11 mouse cellular contexts compared by ENCODE assay signal in the genomic region with DNA sequence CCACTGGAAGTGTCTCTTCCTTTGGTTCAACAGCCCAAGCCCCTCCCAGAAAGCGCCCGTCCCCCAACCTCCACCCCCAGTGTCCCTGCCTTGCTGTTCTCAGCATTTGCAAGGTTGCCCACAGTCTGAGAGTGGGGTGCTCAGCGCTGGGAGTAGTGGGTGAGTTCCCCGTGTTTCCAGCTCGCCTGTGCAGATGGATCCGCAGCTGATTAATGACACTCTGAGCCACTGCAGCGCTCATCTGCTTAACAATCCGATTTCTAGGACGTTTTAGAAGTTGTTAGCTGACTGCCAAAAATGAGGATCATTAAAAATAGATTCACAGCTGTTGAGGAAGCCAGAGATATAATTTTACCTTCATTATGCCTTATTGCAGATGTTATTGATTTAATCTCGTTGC.
DNase-seq lines count a peak whose midpoint lies in the region; ATAC-seq and TF ChIP-seq lines count a peak whose summit lies in the region.
"Had no signal": no experiment of that assay in that cellular context is flagged by ENCODE, and none has a peak within 500 bp of the region (broad histone marks: within the 10 kb centered on the region; RNA-seq: fewer than 3 reads in every experiment).

No protein-coding gene starts in this region.

- H3K4me1 ChIP-seq in hindbrain, embryonic 10.5 days (replicated peaks): peaks cover 16% of the 10 kb centered on the region
- H3K4me1 ChIP-seq in hindbrain, embryonic 11.5 days (replicated peaks; ENCODE audit: control insufficient read depth, insufficient read depth, low read length): no peaks in the 10 kb centered on the region
- H3K4me1 ChIP-seq in forebrain, embryonic 11.5 days (replicated peaks; ENCODE audit: control insufficient read depth, insufficient read depth, low read length): no peaks in the 10 kb centered on the region
- H3K4me1 ChIP-seq in neural tube, embryonic 15.5 days: peaks cover 25% of the 10 kb centered on the region
- H3K4me1 ChIP-seq in lung, postnatal 0 days (ENCODE audit: insufficient read depth, low read depth, low read length): no peaks in the 10 kb centered on the region

- DNase-seq in hindbrain, embryonic 10.5 days (ENCODE audit: low spot score): no peak
- DNase-seq in hindbrain, embryonic 11.5 days (ENCODE audit: low spot score): no peak
- DNase-seq in forebrain, embryonic 11.5 days (ENCODE audit: low spot score): peak; percentile 45
- DNase-seq in layer of hippocampus, adult 11-12 months (ENCODE audit: low spot score): peak; percentile 60
- no peak for DNase-seq in thymus, postnatal 14 days
- no peak for DNase-seq in adrenal gland, adult 18-20 months (ENCODE audit: low spot score in 2 of 2)
- no peak for DNase-seq in lung, postnatal 0 days (ENCODE audit: low spot score)
- DNase-seq: adrenal gland, postnatal 10 days; lung, adult 2 months had no signal

- no peaks in the 10 kb centered on the region; the same call in 1 of the 2 replicates for H3K27me3 ChIP-seq in hindbrain, embryonic 10.5 days (ENCODE audit: insufficient read depth, poor library complexity, severe bottlenecking)
- no peaks in the 10 kb centered on the region for H3K27me3 ChIP-seq in hindbrain, embryonic 11.5 days (ENCODE audit: control insufficient read depth, insufficient read depth, low read length)
- H3K27me3 ChIP-seq in forebrain, embryonic 11.5 days (ENCODE audit: control insufficient read depth, insufficient read depth, low read length): no peaks in the 10 kb centered on the region
- no peaks in the 10 kb centered on the region for H3K27me3 ChIP-seq in neural tube, embryonic 15.5 days (replicated peaks)
- H3K27me3 ChIP-seq in lung, postnatal 0 days (replicated peaks; ENCODE audit: insufficient read depth, low read length): no peaks in the 10 kb centered on the region

- ATAC-seq in hindbrain, embryonic 11.5 days (ENCODE audit: low FRiP score): no peak
- ATAC-seq in forebrain, embryonic 11.5 days (replicated peaks; ENCODE audit: low FRiP score): no peak
- ATAC-seq in neural tube, embryonic 15.5 days (ENCODE audit: low FRiP score): peak; percentile 46
- no peak for ATAC-seq in lung, postnatal 0 days

- no peak overlapping the region for H3K4me2 ChIP-seq in hindbrain, embryonic 11.5 days (replicated peaks; ENCODE audit: low read depth, low read length)
- H3K4me2 ChIP-seq in forebrain, embryonic 11.5 days (ENCODE audit: low read depth, low read length, severe bottlenecking): no peak overlapping the region
- no peak overlapping the region; the same call in 1 of the 2 replicates for H3K4me2 ChIP-seq in neural tube, embryonic 15.5 days
- H3K4me2 ChIP-seq in lung, postnatal 0 days (replicated peaks; ENCODE audit: low read depth, low read length): no peak overlapping the region

- TF ChIP-seq EP300 in lung, postnatal 0 days (IDR thresholded peaks at IDR 0.05): no peak

- H3K4me3 ChIP-seq in hindbrain, embryonic 10.5 days: no peak overlapping the region
- no peak overlapping the region for H3K4me3 ChIP-seq in hindbrain, embryonic 11.5 days (ENCODE audit: low read depth, low read length)
- no peak overlapping the region for H3K4me3 ChIP-seq in forebrain, embryonic 11.5 days (ENCODE audit: low read depth, low read length)
- H3K4me3 ChIP-seq in neural tube, embryonic 15.5 days (replicated peaks): no peak overlapping the region
- no peak overlapping the region for H3K4me3 ChIP-seq in lung, postnatal 0 days (ENCODE audit: low read depth, low read length)
- H3K4me3 ChIP-seq: erythroblast, embryonic 14.5 days had no signal

- H3K27ac ChIP-seq in hindbrain, embryonic 10.5 days: peak overlapping the region; percentile 51; the same call in 1 of the 2 replicates
- no peak overlapping the region for H3K27ac ChIP-seq in hindbrain, embryonic 11.5 days (ENCODE audit: low read depth, low read length)
- H3K27ac ChIP-seq in forebrain, embryonic 11.5 days (ENCODE audit: low read depth, low read length): no peak overlapping the region
- H3K27ac ChIP-seq in neural tube, embryonic 15.5 days (replicated peaks): peak overlapping the region; percentile 58
- H3K27ac ChIP-seq in lung, postnatal 0 days (ENCODE audit: low read length): no peak overlapping the region

- WGBS in hindbrain, embryonic 10.5 days: 83% methylated on average over 10 of the region's 10 CpGs
- WGBS in hindbrain, embryonic 11.5 days: 74% methylated on average over 10 of the region's 10 CpGs
- 88% methylated on average over 10 of the region's 10 CpGs for WGBS in forebrain, embryonic 11.5 days
- whole genome bisulfite sequencing in neural tube, embryonic 15.5 days: 38% methylated on average over 10 of the region's 10 CpGs
- WGBS in lung, postnatal 0 days: 55% methylated on average over 10 of the region's 10 CpGs

- H3K9ac ChIP-seq in hindbrain, embryonic 11.5 days (ENCODE audit: low read depth, low read length): no peak overlapping the region
- H3K9ac ChIP-seq in forebrain, embryonic 11.5 days (ENCODE audit: low read length): no peak overlapping the region
- H3K9ac ChIP-seq in neural tube, embryonic 15.5 days (replicated peaks): no peak overlapping the region
- H3K9ac ChIP-seq in lung, postnatal 0 days (replicated peaks; ENCODE audit: low read depth): no peak overlapping the region

- H3K9me3 ChIP-seq in hindbrain, embryonic 10.5 days: no peaks in the 10 kb centered on the region
- H3K9me3 ChIP-seq in hindbrain, embryonic 11.5 days (ENCODE audit: control insufficient read depth, low read length): no peaks in the 10 kb centered on the region
- H3K9me3 ChIP-seq in forebrain, embryonic 11.5 days (ENCODE audit: control insufficient read depth, low read length): no peaks in the 10 kb centered on the region
- no peaks in the 10 kb centered on the region for H3K9me3 ChIP-seq in neural tube, embryonic 15.5 days (replicated peaks)
- H3K9me3 ChIP-seq in lung, postnatal 0 days (ENCODE audit: low read length): no peaks in the 10 kb centered on the region

- no peaks in the 10 kb centered on the region for H3K36me3 ChIP-seq in hindbrain, embryonic 10.5 days
- no peaks in the 10 kb centered on the region for H3K36me3 ChIP-seq in hindbrain, embryonic 11.5 days (ENCODE audit: control insufficient read depth, insufficient read depth, low read length)
- no peaks in the 10 kb centered on the region for H3K36me3 ChIP-seq in forebrain, embryonic 11.5 days (ENCODE audit: control insufficient read depth, insufficient read depth, low read length)
- H3K36me3 ChIP-seq in neural tube, embryonic 15.5 days: no peaks in the 10 kb centered on the region
- H3K36me3 ChIP-seq in lung, postnatal 0 days (ENCODE audit: insufficient read depth, low read length): no peaks in the 10 kb centered on the region

- TF ChIP-seq CTCF in lung, postnatal 0 days (IDR thresholded peaks at IDR 0.05): no peak

Comparison
In these comparisons a context has a peak if more than half of its experiments do, and no peak if none do; other contexts are left out.
1. H3K27ac ChIP-seq: peak in hindbrain, embryonic 10.5 days (single experiment) and neural tube, embryonic 15.5 days (single experiment); none in hindbrain, embryonic 11.5 days (single experiment), forebrain, embryonic 11.5 days (single experiment) and lung, postnatal 0 days (single experiment).
2. DNase-seq: peak in forebrain, embryonic 11.5 days (single experiment) and layer of hippocampus, adult 11-12 months (single experiment); none in hindbrain, embryonic 10.5 days (single experiment), hindbrain, embryonic 11.5 days (single experiment), thymus, postnatal 14 days (single experiment), adrenal gland, adult 18-20 months (0 of 2) and lung, postnatal 0 days (single experiment).